Comparison of ENCODE assay signal across 9 mouse cellular contexts in genomic region chr10:41434624-41435023, GRCm38 (mm10). TPM values are rescaled to one million over a fixed set of nuclear protein-coding genes. Genes with fewer than 3 reads are reported as not detected.
A peak's percentile ranks its signal among the peaks of the same experiment; 100 is the strongest.
DNase-seq lines count a peak whose midpoint lies in the region; ATAC-seq and TF ChIP-seq lines count a peak whose summit lies in the region.
"Had no signal": no experiment of that assay in that cellular context is flagged by ENCODE, and none has a peak within 500 bp of the region (broad histone marks: within the 10 kb centered on the region; RNA-seq: fewer than 3 reads in every experiment).

No protein-coding gene starts in this region.

- DNase-seq in forebrain, embryonic 11.5 days (ENCODE audit: low spot score) = peak; percentile 64
- peak; percentile 55 for DNase-seq in testis, postnatal 10 days (ENCODE audit: low spot score)
- no peak for DNase-seq in testis, postnatal 14 days (ENCODE audit: low spot score)
- DNase-seq in kidney, postnatal 0 days (ENCODE audit: low spot score) = peak; percentile 61
- DNase-seq in lung, postnatal 10 days = peak; percentile 78

- H3K36me3 ChIP-seq in forebrain, embryonic 11.5 days (ENCODE audit: control insufficient read depth, insufficient read depth, low read length) = no peaks in the 10 kb centered on the region
- no peaks in the 10 kb centered on the region for H3K36me3 ChIP-seq in forebrain, embryonic 13.5 days (ENCODE audit: poor library complexity, severe bottlenecking)
- H3K36me3 ChIP-seq in kidney, postnatal 0 days (ENCODE audit: insufficient read depth, low read length) = no peaks in the 10 kb centered on the region

- H3K27me3 ChIP-seq in forebrain, embryonic 11.5 days (ENCODE audit: control insufficient read depth, insufficient read depth, low read length) = peaks cover 5% of the 10 kb centered on the region; the same call in 1 of the 2 replicates
- peaks cover 6% of the 10 kb centered on the region; the same call in 1 of the 2 replicates for H3K27me3 ChIP-seq in forebrain, embryonic 13.5 days
- no peaks in the 10 kb centered on the region for H3K27me3 ChIP-seq in kidney, postnatal 0 days (ENCODE audit: insufficient read depth, low read length)

- H3K27ac ChIP-seq in forebrain, embryonic 11.5 days (ENCODE audit: low read depth, low read length) = no peak overlapping the region
- H3K27ac ChIP-seq in forebrain, embryonic 13.5 days = no peak overlapping the region
- H3K27ac ChIP-seq in cortical plate, adult 2 months (ENCODE audit: insufficient read depth, low read length) = no peak overlapping the region
- H3K27ac ChIP-seq in kidney, postnatal 0 days = no peak overlapping the region

- WGBS in forebrain, embryonic 11.5 days = 24% methylated on average over 4 of the region's 4 CpGs
- WGBS in forebrain, embryonic 13.5 days = 27% methylated on average over 4 of the region's 4 CpGs
- 26% methylated on average over 4 of the region's 4 CpGs for WGBS in kidney, postnatal 0 days

- ATAC-seq in forebrain, embryonic 11.5 days (replicated peaks; ENCODE audit: low FRiP score) = no peak
- no peak for ATAC-seq in forebrain, embryonic 13.5 days
- ATAC-seq in kidney, postnatal 0 days (replicated peaks; ENCODE audit: low FRiP score, low read depth) = no peak
- ATAC-seq in granulocyte monocyte progenitor cell, adult 5-6 weeks (replicated peaks; ENCODE audit: poor library complexity, severe bottlenecking) = no peak

- no peak overlapping the region for H3K9ac ChIP-seq in forebrain, embryonic 11.5 days (ENCODE audit: low read length)
- H3K9ac ChIP-seq in forebrain, embryonic 13.5 days = no peak overlapping the region
- H3K9ac ChIP-seq in kidney, postnatal 0 days (ENCODE audit: low read depth, low read length) = no peak overlapping the region

- TF ChIP-seq CTCF in cortical plate, adult 2 months (IDR thresholded peaks at IDR 0.05; ENCODE audit: extremely low read depth, insufficient read depth, low read length) = peak; percentile 38; the same call in 1 of the 2 replicates
- TF ChIP-seq CTCF in kidney, postnatal 0 days (IDR thresholded peaks at IDR 0.05; ENCODE audit: low read depth) = peak; percentile 76

- H3K4me1 ChIP-seq in forebrain, embryonic 11.5 days (replicated peaks; ENCODE audit: control insufficient read depth, insufficient read depth, low read length) = no peaks in the 10 kb centered on the region
- no peaks in the 10 kb centered on the region for H3K4me1 ChIP-seq in forebrain, embryonic 13.5 days
- no peaks in the 10 kb centered on the region for H3K4me1 ChIP-seq in cortical plate, adult 2 months (ENCODE audit: control insufficient read depth, insufficient read depth, low read length)
- no peaks in the 10 kb centered on the region for H3K4me1 ChIP-seq in kidney, postnatal 0 days (replicated peaks; ENCODE audit: insufficient read depth, low read length)

- TF ChIP-seq POLR2A in cortical plate, adult 2 months (IDR thresholded peaks at IDR 0.05; ENCODE audit: extremely low read depth, insufficient read depth, low read length) = no peak

- no peak overlapping the region for H3K4me3 ChIP-seq in forebrain, embryonic 11.5 days (ENCODE audit: low read depth, low read length)
- no peak overlapping the region for H3K4me3 ChIP-seq in forebrain, embryonic 13.5 days
- no peak overlapping the region for H3K4me3 ChIP-seq in cortical plate, adult 2 months (ENCODE audit: insufficient read depth, low read length)
- no peak overlapping the region for H3K4me3 ChIP-seq in kidney, postnatal 0 days (replicated peaks; ENCODE audit: low read depth, low read length)

- no peak overlapping the region for H3K4me2 ChIP-seq in forebrain, embryonic 11.5 days (ENCODE audit: low read depth, low read length, severe bottlenecking)
- H3K4me2 ChIP-seq in forebrain, embryonic 13.5 days = no peak overlapping the region
- H3K4me2 ChIP-seq in kidney, postnatal 0 days (ENCODE audit: low read length) = no peak overlapping the region

- H3K9me3 ChIP-seq in forebrain, embryonic 11.5 days (ENCODE audit: control insufficient read depth, low read length) = no peaks in the 10 kb centered on the region
- H3K9me3 ChIP-seq in forebrain, embryonic 13.5 days (replicated peaks) = no peaks in the 10 kb centered on the region
- no peaks in the 10 kb centered on the region for H3K9me3 ChIP-seq in kidney, postnatal 0 days (replicated peaks; ENCODE audit: low read length)

RNA-seq across cellular contexts. Expression of gene Zbtb24, which starts 15.6 kb away (rescaled TPM):
- 18.6 and 21.0 TPM in 2 replicates for polyA plus RNA-seq in forebrain, embryonic 11.5 days (2014; fragmentation: Nextera tagmentation; extraction: Ambion mirVana)
- polyA plus RNA-seq in forebrain, embryonic 13.5 days (2015; fragmentation: Nextera tagmentation; extraction: Ambion mirVana) = 19.1 and 19.8 TPM in 2 replicates
- polyA plus RNA-seq in cortical plate, adult 2 months (2012; rRNA removed) = 14.2 and 17.6 TPM in 2 replicates
- polyA plus RNA-seq in kidney, postnatal 0 days (2015; fragmentation: Nextera tagmentation; extraction: Ambion mirVana) = 16.9 and 18.4 TPM in 2 replicates
- total RNA-seq in granulocyte monocyte progenitor cell, adult 5-6 weeks (2014; fragmentation: Nextera tagmentation) = 11.4 and 14.1 TPM in 2 replicates
- 17.2 and 18.1 TPM in 2 replicates for total RNA-seq in granulocyte monocyte progenitor cell, adult 5-6 weeks (2017)

RNA-seq across cellular contexts. Expression of gene Mical1, which starts 41.5 kb away (rescaled TPM):
- polyA plus RNA-seq in forebrain, embryonic 11.5 days (2014; fragmentation: Nextera tagmentation; extraction: Ambion mirVana) = 41.5 and 50.9 TPM in 2 replicates
- polyA plus RNA-seq in forebrain, embryonic 13.5 days (2015; fragmentation: Nextera tagmentation; extraction: Ambion mirVana) = 35.9 and 41.9 TPM in 2 replicates
- polyA plus RNA-seq in cortical plate, adult 2 months (2012; rRNA removed) = 15.3 and 18.4 TPM in 2 replicates
- polyA plus RNA-seq in kidney, postnatal 0 days (2015; fragmentation: Nextera tagmentation; extraction: Ambion mirVana) = 19.6 and 19.9 TPM in 2 replicates
- 74.8 and 105 TPM in 2 replicates for total RNA-seq in granulocyte monocyte progenitor cell, adult 5-6 weeks (2014; fragmentation: Nextera tagmentation)
- 32.2 and 49.3 TPM in 2 replicates for total RNA-seq in granulocyte monocyte progenitor cell, adult 5-6 weeks (2017)

RNA-seq across cellular contexts. Expression of gene Smpd2, which starts 55.5 kb away (rescaled TPM):
- polyA plus RNA-seq in forebrain, embryonic 11.5 days (2014; fragmentation: Nextera tagmentation; extraction: Ambion mirVana) = 50.7 and 56.7 TPM in 2 replicates
- 40.6 and 49.8 TPM in 2 replicates for polyA plus RNA-seq in forebrain, embryonic 13.5 days (2015; fragmentation: Nextera tagmentation; extraction: Ambion mirVana)
- 33.8 and 36.5 TPM in 2 replicates for polyA plus RNA-seq in cortical plate, adult 2 months (2012; rRNA removed)
- 70.4 and 79.8 TPM in 2 replicates for polyA plus RNA-seq in kidney, postnatal 0 days (2015; fragmentation: Nextera tagmentation; extraction: Ambion mirVana)
- 23.0 and 24.4 TPM in 2 replicates for total RNA-seq in granulocyte monocyte progenitor cell, adult 5-6 weeks (2014; fragmentation: Nextera tagmentation)
- total RNA-seq in granulocyte monocyte progenitor cell, adult 5-6 weeks (2017) = 10.1 and 13.0 TPM in 2 replicates

RNA-seq across cellular contexts. Expression of gene Ppil6, which starts 55.6 kb away (rescaled TPM):
- polyA plus RNA-seq in forebrain, embryonic 11.5 days (2014; fragmentation: Nextera tagmentation; extraction: Ambion mirVana) = 0.65 and 0.98 TPM in 2 replicates
- 1.8 and 1.9 TPM in 2 replicates for polyA plus RNA-seq in forebrain, embryonic 13.5 days (2015; fragmentation: Nextera tagmentation; extraction: Ambion mirVana)
- 5.2 and 7.0 TPM in 2 replicates for polyA plus RNA-seq in cortical plate, adult 2 months (2012; rRNA removed)
- 3.3 and 4.6 TPM in 2 replicates for polyA plus RNA-seq in kidney, postnatal 0 days (2015; fragmentation: Nextera tagmentation; extraction: Ambion mirVana)
- total RNA-seq in granulocyte monocyte progenitor cell, adult 5-6 weeks (2014; fragmentation: Nextera tagmentation) = not detected in 2 replicates
- total RNA-seq in granulocyte monocyte progenitor cell, adult 5-6 weeks (2017) = not detected in 2 replicates
- total RNA-seq: gastrocnemius, postnatal 36 days had no signal
